Mouse (Mus musculus): ENCODE data around the gene Lsg1. TPM values are rescaled to one million over a fixed set of nuclear protein-coding genes. Genes with fewer than 3 reads are reported as not detected.
A peak's percentile ranks its signal among the peaks of the same experiment; 100 is the strongest.

Lsg1 gene
- polyA plus RNA-seq, 1 experiment, result 31.3 TPM

GRCm38 (mm10) chr16:30601946-30602345 is 14.6 kb upstream of the Lsg1 start:
- TF ChIP-seq POLR2A (IDR thresholded peaks at IDR 0.05; ENCODE audit: low read depth, low read length) (no peak), CTCF (IDR thresholded peaks at IDR 0.05; ENCODE audit: borderline replicate concordance, insufficient read depth, low read length) (no peak)
- Histone ChIP-seq H3K4me3 (ENCODE audit: insufficient read depth, low read length) (peak overlapping the region; percentile 61), H3K27ac (ENCODE audit: insufficient read depth, low read length) (0 out of 2 replicates have a peak overlapping the region, but pooled peaks have one; percentile 1), H3K4me1 (ENCODE audit: control insufficient read depth, insufficient read depth, low read length) (peaks cover 13% of the 10 kb centered on the region)

DNA sequence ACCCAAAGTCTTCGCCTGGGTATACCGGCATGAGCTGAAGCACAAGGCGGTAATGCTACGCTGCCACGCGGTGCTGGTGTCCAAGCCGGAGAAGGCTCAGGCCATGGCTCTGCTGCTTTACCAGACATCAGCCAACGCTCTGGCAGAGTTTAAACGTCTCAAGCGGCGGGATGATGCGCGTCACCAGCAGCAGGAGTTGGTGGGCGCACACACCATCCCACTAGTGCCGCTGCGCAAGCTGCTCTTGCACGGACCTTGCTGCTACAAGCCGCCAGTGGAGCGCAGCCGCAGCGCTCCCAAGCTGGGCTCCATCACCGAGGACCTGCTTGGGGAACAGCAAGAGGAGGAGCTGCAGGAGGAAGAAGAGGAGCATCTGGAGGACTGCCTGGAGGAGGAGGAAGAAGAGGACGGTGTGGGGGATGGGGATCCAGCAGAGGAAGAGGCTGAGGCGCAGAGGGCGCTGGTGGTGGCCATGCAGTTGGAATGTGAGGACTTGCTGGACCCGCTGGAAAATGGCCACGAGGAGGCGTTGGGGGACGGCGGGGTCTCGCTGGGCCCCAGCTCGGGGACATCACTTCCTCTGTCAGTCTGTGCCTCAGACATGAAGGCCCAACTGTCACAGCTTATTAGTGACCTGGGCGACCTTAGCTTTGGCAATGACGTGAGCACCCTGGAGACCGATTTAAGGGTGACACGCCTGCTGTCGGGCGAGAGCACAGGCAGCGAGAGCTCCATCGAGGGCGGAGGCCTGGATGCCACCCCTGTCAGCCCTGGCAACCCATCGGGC is 13.8 kb upstream of the Lsg1 start:
- TF ChIP-seq CTCF (IDR thresholded peaks at IDR 0.05; ENCODE audit: borderline replicate concordance, insufficient read depth, low read length), result 0 out of 2 replicates have a peak, but pooled peaks have one; percentile 38
- 0 out of 2 replicates have a peak, but pooled peaks have one; percentile 22 for TF ChIP-seq POLR2A (IDR thresholded peaks at IDR 0.05; ENCODE audit: low read depth, low read length)
- peak overlapping the region; percentile 61 for H3K4me3 ChIP-seq (ENCODE audit: insufficient read depth, low read length)
- H3K27ac ChIP-seq (ENCODE audit: insufficient read depth, low read length), result no peak overlapping the region
- peaks cover 17% of the 10 kb centered on the region for H3K4me1 ChIP-seq (ENCODE audit: control insufficient read depth, insufficient read depth, low read length)

- H3K4me3 ChIP-seq (ENCODE audit: insufficient read depth, low read length), result peak overlapping the region; percentile 61
- H3K27ac ChIP-seq (ENCODE audit: insufficient read depth, low read length), result peak overlapping the region; percentile 65
- TF ChIP-seq CTCF (IDR thresholded peaks at IDR 0.05; ENCODE audit: borderline replicate concordance, insufficient read depth, low read length) (no peak), POLR2A (IDR thresholded peaks at IDR 0.05; ENCODE audit: low read depth, low read length) (no peak)
- H3K4me1 ChIP-seq (ENCODE audit: control insufficient read depth, insufficient read depth, low read length), result peaks cover 16% of the 10 kb centered on the region
These were observed 13.1 kb upstream of the Lsg1 start for GRCm38 (mm10) chr16:30600431-30601045.

DNA sequence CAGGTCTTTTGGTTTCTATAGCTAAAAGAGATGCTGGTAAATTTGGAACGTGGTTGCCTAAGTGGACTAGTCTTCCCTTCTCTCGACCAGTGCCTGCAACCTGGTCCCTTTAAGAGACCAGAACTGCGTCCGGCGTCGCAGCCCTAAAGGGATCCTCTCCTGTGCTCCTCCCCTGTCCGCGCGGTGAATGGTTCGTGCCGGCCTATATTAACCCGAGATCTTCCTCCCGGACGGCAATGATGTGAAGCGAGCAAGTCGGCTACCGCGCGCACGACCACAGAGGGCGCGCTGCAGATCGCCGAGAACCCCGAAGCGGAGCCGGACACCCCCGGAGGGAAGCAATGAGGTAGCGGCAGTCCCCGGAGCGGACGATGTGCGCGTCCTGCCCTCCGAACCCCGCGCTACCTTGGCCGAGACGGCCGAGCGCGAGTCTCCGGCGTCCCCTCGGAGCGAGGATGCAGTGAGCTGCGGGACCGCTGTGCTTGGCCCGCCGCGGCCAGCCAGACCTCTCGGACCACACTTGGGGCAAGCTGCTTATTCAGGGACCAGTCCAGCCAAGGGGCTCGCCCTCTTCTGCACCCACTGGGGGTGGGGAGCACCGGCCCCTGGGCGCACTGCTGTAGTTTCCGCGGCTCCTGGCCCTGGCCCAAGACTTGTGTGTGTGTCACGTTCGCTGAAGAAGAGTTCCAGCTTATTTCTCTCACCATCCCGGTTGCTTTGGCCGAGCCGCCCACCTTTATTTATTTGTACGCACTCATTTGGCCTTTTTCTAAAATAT is 12.3 kb upstream of the Lsg1 start, which contains the start of gene Fam43a:
Gene Fam43a, plus strand, starts transcription at position 233 of the 778 bp plus-strand sequence.
- 0 out of 2 replicates have a peak, but pooled peaks have one; percentile 49 for TF ChIP-seq CTCF (IDR thresholded peaks at IDR 0.05; ENCODE audit: borderline replicate concordance, insufficient read depth, low read length)
- peak; percentile 100 for TF ChIP-seq POLR2A (IDR thresholded peaks at IDR 0.05; ENCODE audit: low read depth, low read length)
- H3K27ac ChIP-seq (ENCODE audit: insufficient read depth, low read length), result peak within 1 kb of the TSS; percentile 65
- peak within 1 kb of the TSS; percentile 61 for H3K4me3 ChIP-seq (ENCODE audit: insufficient read depth, low read length)
- peaks cover 15% of the 10 kb centered on the region for H3K4me1 ChIP-seq (ENCODE audit: control insufficient read depth, insufficient read depth, low read length)

DNA sequence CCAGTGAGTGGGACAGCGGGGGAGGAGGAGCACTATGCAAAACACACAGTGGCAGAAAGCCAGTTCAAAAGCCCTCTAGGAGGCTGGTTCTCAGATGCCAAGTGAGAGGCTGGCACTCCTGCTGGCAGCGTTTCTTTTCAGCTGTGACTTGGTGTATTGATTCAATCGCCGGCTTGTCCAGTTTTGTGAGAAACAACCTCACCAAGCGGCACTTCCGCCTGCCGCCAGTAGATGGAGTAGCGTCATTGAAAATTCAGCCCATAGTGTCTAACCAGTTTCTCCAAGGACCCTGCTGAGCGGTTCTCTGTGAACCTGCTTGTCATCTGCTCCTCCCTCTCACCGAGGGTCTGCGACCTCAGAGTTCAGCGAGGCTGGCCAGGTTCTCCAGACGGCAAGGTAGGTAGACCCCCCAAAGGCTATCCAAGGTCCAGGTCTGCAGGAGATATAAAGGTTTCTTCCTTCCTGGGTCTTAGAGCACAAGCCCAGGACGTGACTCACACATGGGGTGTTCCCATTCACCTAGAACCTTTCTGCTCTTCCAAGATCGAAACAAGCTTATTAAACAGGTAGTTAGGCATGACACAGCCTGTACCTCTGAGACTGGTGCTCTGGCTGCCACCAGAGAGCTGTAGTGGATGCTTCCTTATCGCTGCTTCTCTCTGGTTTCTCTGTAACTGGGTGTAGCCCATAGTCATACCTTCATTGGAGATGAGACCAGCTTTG is 9.7 kb upstream of the Lsg1 start:
- TF ChIP-seq CTCF (IDR thresholded peaks at IDR 0.05; ENCODE audit: borderline replicate concordance, insufficient read depth, low read length), result peak; percentile 75
- no peak for TF ChIP-seq POLR2A (IDR thresholded peaks at IDR 0.05; ENCODE audit: low read depth, low read length)
- H3K4me1 ChIP-seq (ENCODE audit: control insufficient read depth, insufficient read depth, low read length), result peaks cover 7% of the 10 kb centered on the region
- no peak overlapping the region for H3K4me3 ChIP-seq (ENCODE audit: insufficient read depth, low read length)
- H3K27ac ChIP-seq (ENCODE audit: insufficient read depth, low read length), result no peak overlapping the region; the same call in 1 of the 2 replicates

- Histone ChIP-seq H3K27ac (ENCODE audit: insufficient read depth, low read length) (no peak overlapping the region), H3K4me3 (ENCODE audit: insufficient read depth, low read length) (no peak overlapping the region), H3K4me1 (ENCODE audit: control insufficient read depth, insufficient read depth, low read length) (peaks cover 7% of the 10 kb centered on the region)
- TF ChIP-seq POLR2A (IDR thresholded peaks at IDR 0.05; ENCODE audit: low read depth, low read length) (no peak), CTCF (IDR thresholded peaks at IDR 0.05; ENCODE audit: borderline replicate concordance, insufficient read depth, low read length) (no peak)
These were observed 8.6 kb upstream of the Lsg1 start for GRCm38 (mm10) chr16:30595835-30596557.

- H3K27ac ChIP-seq (ENCODE audit: insufficient read depth, low read length), result no peak overlapping the region
- TF ChIP-seq POLR2A (IDR thresholded peaks at IDR 0.05; ENCODE audit: low read depth, low read length), result no peak
- no peak for TF ChIP-seq CTCF (IDR thresholded peaks at IDR 0.05; ENCODE audit: borderline replicate concordance, insufficient read depth, low read length)
- H3K4me1 ChIP-seq (ENCODE audit: control insufficient read depth, insufficient read depth, low read length), result peaks cover 11% of the 10 kb centered on the region
- H3K4me3 ChIP-seq (ENCODE audit: insufficient read depth, low read length), result no peak overlapping the region
These were observed 8.0 kb upstream of the Lsg1 start for GRCm38 (mm10) chr16:30595356-30595755.

DNA sequence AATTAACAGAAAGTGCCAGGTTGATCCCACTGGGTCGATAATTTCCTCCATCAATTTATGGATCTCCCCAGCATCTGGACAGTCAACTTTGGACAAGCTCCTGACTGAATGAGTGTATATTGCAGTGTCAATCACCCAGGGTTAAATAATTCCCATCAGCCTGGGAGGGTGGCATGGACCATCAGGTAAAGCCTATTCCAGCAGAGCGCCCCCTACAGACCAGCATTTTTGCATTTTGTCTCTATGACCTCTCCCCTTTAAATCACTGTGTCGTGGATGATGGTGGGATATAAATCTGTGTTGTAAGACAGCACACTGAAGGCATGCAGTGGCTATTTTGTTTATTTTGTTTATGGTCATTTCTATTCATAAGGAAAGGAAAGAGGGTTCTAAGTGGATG is 4.6 kb upstream of the Lsg1 start:
- no peak for TF ChIP-seq CTCF (IDR thresholded peaks at IDR 0.05; ENCODE audit: borderline replicate concordance, insufficient read depth, low read length)
- no peak for TF ChIP-seq POLR2A (IDR thresholded peaks at IDR 0.05; ENCODE audit: low read depth, low read length)
- peaks cover 7% of the 10 kb centered on the region; the same call in 1 of the 2 replicates for H3K4me1 ChIP-seq (ENCODE audit: control insufficient read depth, insufficient read depth, low read length)
- no peak overlapping the region for H3K4me3 ChIP-seq (ENCODE audit: insufficient read depth, low read length)
- H3K27ac ChIP-seq (ENCODE audit: insufficient read depth, low read length), result no peak overlapping the region
